ENCODE assay signal across 8 mouse cellular contexts in genomic region chr5:131855358-131855757, GRCm38 (mm10).
DNase-seq lines count a peak whose midpoint lies in the region; ATAC-seq lines count a peak whose summit lies in the region.

No protein-coding gene starts in this region.

- H3K4me3 ChIP-seq in kidney, embryonic 14.5 days (ENCODE audit: low read length) = no peak overlapping the region
- no peak overlapping the region for H3K4me3 ChIP-seq in midbrain, embryonic 10.5 days

- peak; percentile 78 for ATAC-seq in kidney, embryonic 14.5 days (ENCODE audit: low FRiP score, low TSS enrichment)

- H3K4me1 ChIP-seq in kidney, embryonic 14.5 days (ENCODE audit: control insufficient read depth, insufficient read depth, low read length) = peaks cover 25% of the 10 kb centered on the region
- H3K4me1 ChIP-seq in midbrain, embryonic 10.5 days = peaks cover 48% of the 10 kb centered on the region

- WGBS in kidney, embryonic 14.5 days = 2% methylated on average over 8 of the region's 8 CpGs
- WGBS in midbrain, embryonic 10.5 days = 35% methylated on average over 8 of the region's 8 CpGs

- H3K4me2 ChIP-seq in kidney, embryonic 14.5 days (replicated peaks; ENCODE audit: low read depth, low read length) = peak overlapping the region; percentile 6; the same call in 1 of the 2 replicates

- H3K27ac ChIP-seq in kidney, embryonic 14.5 days (ENCODE audit: low read depth, low read length) = no peak overlapping the region
- H3K27ac ChIP-seq in midbrain, embryonic 10.5 days (replicated peaks) = peak overlapping the region; percentile 55; the same call in 1 of the 2 replicates

- no peaks in the 10 kb centered on the region for H3K27me3 ChIP-seq in kidney, embryonic 14.5 days (ENCODE audit: control insufficient read depth, insufficient read depth, low read length)
- H3K27me3 ChIP-seq in midbrain, embryonic 10.5 days (ENCODE audit: low read depth, poor library complexity, severe bottlenecking) = peaks cover 38% of the 10 kb centered on the region

- no peaks in the 10 kb centered on the region for H3K36me3 ChIP-seq in kidney, embryonic 14.5 days (ENCODE audit: control insufficient read depth, insufficient read depth, low read length)
- no peaks in the 10 kb centered on the region for H3K36me3 ChIP-seq in midbrain, embryonic 10.5 days

- H3K9ac ChIP-seq in kidney, embryonic 14.5 days (ENCODE audit: low read depth, low read length) = peak overlapping the region; percentile 3; the same call in 1 of the 2 replicates

- no peaks in the 10 kb centered on the region for H3K9me3 ChIP-seq in kidney, embryonic 14.5 days (ENCODE audit: control insufficient read depth, low read length)
- no peaks in the 10 kb centered on the region for H3K9me3 ChIP-seq in midbrain, embryonic 10.5 days (replicated peaks)

- DNase-seq in ovary, postnatal 36 days (ENCODE audit: low spot score) = peak; percentile 9
- no peak for DNase-seq in ovary, postnatal 14 days (ENCODE audit: low spot score)
- peak; percentile 46 for DNase-seq in gastrocnemius, postnatal 25 days
- peak; percentile 16 for DNase-seq in midbrain, embryonic 10.5 days (ENCODE audit: low spot score)
- no peak for DNase-seq in right cerebral cortex, adult 2 months (ENCODE audit: low spot score in 2 of 2)
- DNase-seq in left cerebral cortex, adult 9 months (ENCODE audit: low spot score in 2 of 2) = no peak
- no peak for DNase-seq in adrenal gland, postnatal 25 days

Comparison
In these comparisons a context has a peak if more than half of its experiments do, and no peak if none do; other contexts are left out.
1. DNase-seq: peak in ovary, postnatal 36 days (single experiment), gastrocnemius, postnatal 25 days (single experiment) and midbrain, embryonic 10.5 days (single experiment); none in ovary, postnatal 14 days (single experiment), right cerebral cortex, adult 2 months (0 of 2), left cerebral cortex, adult 9 months (0 of 2) and adrenal gland, postnatal 25 days (single experiment).